Mouse (Mus musculus) frontal cortex, postnatal 36 days (tissue): ENCODE measurements around the gene Idh3a.
"Not testable (repeated sequence)": the region's sequence is repeated elsewhere in the genome, so short reads cannot be mapped to it uniquely, and the experiment has no call there.

Source experiments
- DNase-seq, 2 experiments: peaks; one replicate each; pipeline ENCODE4 v3.0.0; 2022; ENCODE audit warnings: low spot score in 2 of 2

The Idh3a gene

DNA sequence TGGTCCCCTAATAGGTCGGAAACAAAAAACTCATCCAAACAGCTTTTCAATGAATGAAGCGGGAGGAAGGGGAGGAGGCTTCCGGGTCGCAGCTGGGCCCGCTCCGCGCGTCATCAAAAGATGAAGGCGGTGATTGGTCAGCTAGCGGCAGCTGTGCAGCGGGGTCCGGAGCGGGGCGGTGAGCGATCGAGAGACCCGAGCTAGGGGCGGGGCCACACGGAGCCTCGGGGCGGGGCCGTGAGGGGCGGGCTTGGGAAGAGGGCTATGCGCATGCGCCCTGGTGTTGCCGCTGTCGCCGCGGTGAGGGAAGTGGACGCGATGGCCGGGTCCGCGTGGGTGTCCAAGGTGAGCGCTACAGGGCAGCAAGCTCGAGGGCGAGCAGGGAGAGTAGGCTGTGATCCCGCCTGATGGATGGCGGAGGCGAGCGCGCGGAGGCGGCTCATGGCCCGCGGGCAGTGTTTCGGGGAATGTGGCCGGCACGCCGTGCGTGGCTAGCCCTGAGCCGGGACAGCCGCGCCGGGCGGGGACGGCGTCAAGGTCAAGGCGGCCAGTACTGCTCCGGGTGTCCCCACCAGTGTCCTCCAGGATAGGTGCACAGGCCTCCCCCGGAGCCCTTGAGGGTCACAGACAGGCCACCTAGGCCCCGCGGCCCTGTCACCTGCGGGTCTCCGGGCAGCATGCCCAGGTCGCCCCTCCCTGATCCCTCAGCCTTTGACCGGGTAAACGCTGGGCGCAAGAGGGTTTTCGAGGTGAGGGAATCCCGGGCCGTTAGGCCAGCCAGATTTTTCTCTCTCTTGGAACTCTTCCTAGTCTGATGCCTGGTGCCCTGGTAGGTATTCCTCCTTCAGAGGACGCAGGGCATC is at the start of gene Idh3a:
TSS of gene Idh3a (plus strand) at position 136 of the 863 bp plus-strand sequence.
- peak; percentile 97 for DNase-seq

DNA sequence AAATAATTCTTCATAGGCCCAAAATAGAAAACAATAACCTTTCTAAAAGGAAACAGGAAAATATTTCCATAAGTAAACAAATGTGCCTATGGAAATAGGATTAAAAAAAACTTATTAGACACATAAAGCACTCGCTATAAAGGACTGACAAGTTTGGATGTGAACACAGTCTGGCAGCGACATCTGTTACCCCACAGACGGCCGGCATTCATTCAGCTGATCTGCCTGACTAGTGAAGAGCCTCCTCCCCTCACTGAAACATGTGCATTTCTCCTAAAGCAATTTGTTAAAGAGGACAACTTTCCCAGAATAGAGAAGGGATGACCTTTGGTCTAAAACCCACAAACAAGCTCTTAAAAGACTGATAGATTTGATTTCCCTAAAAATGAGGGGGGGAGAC is 49.1 kb upstream of the Idh3a start:
- peak in 1 of 2 experiments; percentile 45 for DNase-seq

DNA sequence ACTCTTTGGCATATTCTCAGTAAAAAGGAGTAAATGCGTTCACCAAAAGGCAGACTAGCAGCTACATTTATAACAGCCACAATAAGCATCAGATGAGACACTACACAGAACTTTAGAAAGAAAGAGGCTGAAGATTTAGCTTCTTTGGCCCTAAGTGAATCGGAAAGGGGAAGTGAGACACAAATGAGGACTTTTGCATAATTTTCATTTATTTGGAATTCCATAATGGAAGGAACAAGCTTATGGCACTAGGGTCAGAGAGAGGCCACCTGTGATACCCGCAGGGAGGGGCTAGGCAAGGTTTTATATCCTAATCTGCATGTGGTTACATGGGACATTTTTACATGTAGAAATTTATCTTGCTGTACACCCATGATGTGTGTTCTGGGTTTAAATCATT is 48.7 kb upstream of the Idh3a start:
- DNase-seq = no peak

DNA sequence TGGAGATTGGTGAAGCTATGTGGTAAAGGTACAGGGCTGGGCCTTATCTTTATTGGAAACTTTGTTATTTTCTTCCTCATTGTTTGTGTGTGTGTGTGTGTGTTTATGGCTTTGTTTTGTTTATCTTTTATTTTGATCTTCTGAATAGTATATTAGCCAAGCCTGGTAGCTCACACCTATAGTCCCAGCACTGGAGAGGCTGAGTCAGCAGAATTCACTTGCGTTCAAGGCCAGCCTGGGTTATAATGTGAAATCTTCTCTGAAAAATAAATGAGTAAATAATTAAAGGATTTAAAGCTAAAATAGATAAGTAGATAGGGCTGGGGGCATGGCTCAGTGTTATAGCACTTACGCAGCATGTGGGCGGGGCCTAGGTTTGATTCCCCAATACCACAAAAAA is 47.9 kb upstream of the Idh3a start:
- no peak for DNase-seq

DNA sequence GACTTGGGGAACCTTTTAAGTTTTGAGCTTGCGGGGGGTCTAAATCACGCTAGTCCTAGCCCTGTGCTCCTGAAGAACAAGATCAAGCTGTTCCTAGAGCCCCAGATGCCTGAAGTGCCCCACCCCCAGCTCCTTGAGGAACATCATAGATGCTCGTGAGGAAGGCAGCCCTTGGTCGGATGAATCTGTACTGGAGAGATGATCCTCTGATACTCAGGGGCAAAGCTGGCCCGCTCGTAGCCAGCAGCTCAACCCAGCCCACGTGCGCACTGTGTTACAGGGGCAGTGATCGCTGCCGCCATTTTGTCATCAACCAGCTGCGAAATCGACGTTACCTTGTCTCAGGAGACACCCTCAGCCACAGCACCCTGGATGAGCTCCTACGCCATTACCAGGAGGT is 47.5 kb upstream of the Idh3a start, which contains the start of gene Sh2d7:
TSS of gene Sh2d7 (plus strand) at position 301 of the 400 bp plus-strand sequence.
- no peak for DNase-seq

DNA sequence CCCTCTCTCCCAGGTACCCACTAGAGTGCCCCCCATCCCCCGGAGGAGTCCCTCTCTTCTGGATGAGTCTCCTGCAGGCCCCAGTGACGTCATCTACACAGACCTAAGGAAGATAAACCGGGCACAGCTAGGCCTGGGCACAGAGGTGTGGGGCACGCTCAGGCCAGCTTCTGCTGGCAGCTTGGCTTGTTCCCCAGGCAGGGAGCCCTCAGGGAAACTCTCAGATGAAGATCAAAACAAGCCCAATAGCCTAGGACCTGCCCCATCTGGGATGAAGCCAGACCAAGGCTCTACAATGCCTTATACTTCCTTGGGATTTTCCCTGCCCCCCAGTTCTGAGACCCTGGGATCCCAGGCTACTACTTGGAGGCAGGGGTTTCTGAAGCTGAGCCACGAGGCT is 45.3 kb upstream of the Idh3a start:
- no peak for DNase-seq

DNA sequence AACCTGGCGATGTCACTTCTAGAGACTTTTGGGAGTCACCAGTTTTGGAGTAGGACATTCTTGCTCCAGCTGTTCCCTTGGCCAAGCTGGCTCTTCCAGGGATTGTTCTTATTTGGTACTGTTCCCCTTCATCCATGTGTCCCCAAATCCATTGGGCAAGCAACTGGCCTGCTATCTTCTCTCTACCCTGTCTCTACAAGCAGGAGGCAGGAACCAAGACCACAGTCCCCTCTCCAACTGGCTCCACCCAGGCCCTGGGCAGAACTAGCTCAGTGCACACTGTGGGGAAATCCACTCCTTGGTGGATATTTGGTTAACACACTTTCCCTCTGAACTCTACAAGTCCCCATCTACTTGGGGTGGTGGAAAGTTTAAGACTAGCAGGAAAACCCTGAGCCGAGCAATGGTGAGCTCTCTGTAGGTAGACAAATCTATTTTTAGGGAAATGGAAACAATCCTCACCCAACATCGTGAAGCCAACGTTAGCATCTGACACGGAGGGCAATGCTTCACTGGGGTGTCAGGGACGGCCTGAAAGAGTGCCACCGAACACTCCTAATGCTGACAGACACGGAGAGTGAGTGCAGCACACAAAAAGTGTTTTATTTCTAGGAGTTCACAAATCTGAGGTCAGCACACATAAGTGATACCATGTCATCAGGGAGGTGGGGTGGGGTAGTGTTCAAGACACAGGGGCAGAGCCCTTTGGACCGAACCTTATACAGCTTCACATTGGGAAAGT is 41.8 kb upstream of the Idh3a start:
- no peak for DNase-seq

DNA sequence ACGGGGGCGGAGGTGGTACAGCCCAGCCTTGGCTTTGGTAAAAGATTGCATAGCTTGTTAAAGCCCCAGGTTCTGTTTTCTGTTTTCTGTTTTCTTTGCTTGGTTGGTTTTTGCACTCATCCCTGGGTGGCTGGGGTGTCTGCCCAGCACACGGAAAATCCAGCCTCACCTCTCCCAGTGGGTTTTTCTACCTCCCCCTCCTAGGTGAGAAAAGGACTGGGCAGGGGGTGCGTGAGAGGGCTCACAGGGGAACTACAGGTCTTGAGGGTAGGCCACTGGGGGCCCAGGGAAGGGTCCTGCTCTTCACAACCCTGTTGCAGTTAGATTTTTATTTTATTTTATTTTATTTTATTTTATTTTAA is 41.2 kb upstream of the Idh3a start:
- no peak for DNase-seq

DNA sequence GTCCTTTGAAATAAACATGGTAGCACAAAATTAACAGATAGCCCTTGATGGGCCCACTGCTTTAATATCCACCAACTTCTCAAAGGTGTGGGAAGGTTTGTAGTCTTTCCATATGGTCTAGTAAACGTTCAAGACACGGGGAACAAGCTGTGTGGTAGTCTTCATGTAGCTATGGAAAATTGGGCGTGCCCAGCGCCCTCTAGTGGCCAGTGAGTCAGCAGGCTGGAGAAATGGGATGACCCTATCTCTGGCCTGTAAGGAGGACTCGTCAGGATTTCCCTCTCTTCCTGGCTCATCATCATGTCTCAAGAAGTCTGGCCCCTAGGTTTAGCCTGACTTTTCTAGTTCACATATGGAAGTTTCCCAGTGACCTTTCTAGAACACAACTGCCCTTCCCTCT is 38.6 kb upstream of the Idh3a start:
- DNase-seq = peak; percentile 55

DNA sequence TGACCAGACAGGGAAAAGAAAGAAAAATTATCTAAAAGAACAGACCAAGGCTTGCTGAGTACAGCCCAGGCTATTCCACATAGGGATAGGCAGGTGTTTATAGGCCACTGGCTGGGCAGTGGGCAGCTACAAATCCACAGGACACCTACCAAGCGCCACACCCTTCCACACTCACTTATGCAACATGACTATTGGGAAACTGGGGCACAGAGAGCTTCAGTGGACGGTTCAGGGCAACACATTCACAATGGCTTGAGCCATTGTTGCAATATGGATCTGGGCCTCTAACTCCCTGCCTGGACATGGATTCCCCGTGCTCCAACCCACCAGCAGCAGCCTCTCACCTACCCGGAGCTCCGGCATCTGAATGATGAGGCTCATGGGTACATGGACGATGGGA is 36.7 kb upstream of the Idh3a start:
- DNase-seq = no peak

DNA sequence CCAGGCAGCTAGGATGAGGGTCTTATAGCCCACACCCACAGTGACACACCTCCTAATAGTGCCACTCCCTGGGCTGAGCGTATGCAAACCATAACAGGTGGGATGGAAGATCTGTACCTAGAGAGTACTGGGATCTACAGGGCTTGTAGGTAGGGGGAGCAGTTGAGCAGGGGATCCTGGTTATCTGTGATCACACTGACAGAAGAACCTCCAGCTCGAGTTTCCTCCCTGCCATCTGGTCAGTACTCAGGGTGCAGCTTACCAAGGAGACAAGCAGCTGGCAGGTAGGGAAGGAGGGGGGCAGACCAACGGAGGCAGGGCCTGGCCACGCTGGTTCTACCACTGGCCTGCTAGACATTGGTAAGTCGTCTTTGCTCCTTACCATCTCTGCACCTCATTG is 33.7 kb upstream of the Idh3a start:
- DNase-seq = no peak

DNA sequence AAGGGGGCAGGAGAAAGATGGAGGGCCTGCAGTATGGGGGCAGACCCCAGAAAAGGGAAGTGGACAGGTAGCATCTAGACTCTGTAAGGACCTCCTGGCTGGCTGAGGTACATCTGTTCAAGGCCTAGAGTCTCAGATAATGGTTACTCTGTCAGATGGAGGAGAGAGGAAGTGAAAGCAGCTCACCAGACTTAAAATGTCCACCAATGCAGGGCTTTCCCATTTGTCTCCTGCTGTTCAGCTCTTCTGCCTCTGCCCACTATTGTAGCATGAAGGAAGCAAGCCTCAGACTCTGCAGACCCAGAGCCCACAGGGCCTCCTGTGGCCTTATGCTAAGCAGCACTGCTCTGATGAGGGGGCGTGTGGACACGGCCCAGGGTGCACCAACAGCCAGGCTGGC is 31.1 kb upstream of the Idh3a start:
- DNase-seq = no peak

DNA sequence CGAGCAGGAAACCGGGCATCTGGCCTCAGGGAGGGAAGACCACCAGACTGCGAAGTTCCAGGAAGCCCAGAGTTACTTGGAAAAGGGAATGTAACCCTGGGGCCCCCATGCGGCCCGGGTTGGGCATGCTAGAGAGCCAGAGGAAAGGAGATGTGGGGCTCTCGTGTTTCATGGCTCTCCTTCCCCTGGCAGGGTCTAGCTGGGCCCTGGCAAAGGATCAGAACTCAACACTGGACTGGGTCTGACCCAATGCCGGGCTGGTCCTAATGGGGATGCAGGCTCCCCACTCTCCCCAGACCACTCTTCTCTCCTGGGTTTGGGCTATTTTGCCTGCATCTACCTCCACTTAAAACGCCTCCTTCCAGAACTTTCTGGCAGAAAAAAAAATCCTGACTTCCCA is 27.4 kb upstream of the Idh3a start:
- no peak for DNase-seq

DNA sequence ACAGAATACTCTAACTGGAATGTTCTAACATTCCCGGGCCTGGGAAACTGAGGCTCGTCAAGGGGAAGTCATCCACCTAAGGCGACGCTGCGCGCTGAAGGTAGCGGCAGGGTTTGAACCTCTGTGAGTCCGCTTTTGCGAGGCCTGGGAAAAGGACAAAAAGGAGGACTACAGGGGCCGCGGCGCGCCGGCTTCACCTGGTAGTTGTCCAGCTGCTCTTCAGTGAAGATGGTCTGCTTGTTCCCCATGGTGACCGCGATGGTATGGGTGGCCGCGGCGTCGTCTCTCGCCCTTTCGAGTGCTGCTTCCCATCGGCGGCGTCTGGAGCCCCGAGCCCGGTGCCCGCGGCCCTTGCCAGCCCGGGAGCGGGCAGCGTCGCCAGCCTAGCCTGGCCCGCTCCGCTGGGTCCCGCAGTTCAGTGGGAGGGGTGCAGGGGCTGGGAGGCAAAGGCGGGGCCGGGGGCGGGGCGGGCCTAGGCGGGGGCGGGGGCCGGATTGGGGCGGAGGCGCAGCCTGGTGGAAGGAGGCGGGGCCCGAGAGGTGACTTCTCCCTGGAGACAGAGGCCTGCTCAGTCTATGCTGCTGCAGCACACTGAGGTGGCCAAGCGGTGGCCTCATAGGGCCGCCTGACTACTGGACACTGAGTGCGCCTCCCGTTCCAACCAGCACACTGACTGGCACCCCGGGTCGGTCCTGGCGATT is 26.2 kb upstream of the Idh3a start, which contains the start of gene Cib2:
TSS of gene Cib2 (minus strand) at position 448 of the 701 bp plus-strand sequence.
- peak; percentile 59 to 67 for DNase-seq

DNA sequence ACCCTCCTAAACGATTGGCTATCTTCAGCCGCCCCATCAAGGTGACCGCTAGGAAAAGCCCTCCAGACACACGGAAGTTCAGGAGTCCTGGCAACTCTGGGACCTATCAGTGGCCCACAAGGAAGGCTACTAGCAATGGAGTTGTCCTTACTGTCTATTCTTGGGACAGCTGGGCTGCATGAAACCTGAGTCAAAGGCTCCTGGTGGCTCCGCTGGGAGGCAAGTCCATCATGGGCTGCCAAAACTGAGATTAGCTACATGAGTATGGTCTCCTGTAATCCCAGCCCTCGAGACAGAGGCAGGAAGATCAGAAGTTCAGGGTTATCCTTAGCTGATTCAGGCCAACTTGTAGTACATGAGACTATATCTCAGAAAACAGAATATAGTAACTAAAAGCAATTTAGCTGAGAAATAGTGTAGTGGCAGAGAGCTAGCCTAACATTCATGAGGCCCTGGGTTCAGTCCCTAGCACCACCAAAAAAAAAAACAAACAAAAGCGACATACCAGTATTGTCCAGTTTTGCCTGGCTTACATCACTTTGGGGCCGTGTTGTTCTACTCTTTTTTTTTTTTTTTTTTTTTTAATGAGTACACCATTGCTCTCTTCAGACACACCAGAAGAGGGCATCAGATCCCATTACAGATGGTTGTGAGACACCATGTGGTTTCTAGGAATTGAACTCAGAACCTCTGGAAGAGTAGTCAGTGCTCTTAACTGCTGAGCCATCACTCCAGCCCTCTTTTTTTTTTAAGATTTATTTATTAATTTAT is 25.1 kb upstream of the Idh3a start:
- no peak for DNase-seq

DNA sequence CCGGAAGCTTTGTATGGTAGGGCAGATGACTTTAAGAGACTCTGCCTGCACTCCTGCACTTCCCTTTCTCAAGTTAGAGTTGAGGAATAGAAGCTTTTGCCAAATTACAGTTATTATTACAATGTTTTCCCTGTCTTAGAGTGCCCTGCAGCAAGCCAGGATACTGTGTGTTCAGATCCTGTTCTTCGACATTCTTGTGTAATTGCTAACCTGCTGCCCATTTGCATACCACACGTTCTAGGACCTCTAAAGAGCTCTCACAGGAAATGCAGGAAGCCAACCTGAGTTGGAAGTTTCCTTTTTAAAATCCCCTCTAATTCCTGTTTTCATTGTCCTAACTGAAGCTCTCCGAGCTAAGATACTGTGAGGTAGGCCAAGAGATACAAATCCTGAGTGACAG is 19.2 kb upstream of the Idh3a start:
- no peak for DNase-seq

DNA sequence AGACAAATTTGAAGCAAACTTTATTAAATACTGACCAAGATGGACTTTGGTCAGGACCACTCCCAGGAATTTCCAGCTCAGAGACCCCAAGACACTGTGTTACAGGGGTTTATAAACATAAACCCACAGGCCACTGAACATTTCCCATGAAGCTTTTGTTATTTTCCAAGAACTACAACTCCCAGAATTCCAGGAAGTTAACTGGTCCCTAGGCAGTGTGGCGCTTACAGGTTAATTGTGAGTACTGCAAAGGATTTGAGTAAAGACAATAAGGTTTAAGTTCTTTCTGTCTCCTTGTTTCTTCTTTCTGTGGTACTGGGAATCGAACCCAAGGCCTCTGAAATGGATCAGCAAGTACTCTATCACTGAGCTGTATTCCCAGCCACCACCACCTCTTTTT is 17.4 kb upstream of the Idh3a start:
- DNase-seq = no peak

DNA sequence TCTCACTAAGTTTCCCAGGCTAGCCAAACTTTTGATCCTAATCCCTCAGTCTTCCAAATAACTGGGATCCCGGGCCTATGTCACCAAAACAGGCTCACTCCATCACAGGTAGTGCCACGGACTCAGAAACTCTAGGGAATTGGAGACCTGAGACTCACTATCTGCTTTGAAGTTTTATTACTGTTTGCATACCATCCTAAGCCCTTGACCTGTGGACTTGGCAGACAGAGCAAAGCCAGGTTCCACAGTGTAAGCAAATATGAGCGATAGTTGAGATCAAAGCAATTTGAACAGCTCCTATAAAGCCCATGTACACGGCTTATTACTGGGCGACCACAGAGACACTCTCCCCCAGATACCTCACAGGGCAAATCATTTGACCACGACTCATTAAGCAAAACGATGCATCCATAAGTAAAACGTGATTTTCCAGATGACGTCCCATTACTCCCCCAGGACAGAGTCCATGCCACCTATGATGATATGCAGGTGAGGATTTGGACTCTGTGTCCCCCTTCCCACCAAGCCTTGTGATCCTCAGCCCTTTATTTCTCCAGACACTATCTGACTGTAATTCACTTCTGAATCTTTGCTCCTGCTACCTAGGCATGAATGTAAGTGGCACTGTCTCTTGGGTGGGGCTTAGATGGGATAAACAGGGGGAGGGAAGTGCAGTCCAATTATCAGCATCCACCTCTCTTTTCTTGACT is 14.8 kb upstream of the Idh3a start:
- DNase-seq = no peak

DNA sequence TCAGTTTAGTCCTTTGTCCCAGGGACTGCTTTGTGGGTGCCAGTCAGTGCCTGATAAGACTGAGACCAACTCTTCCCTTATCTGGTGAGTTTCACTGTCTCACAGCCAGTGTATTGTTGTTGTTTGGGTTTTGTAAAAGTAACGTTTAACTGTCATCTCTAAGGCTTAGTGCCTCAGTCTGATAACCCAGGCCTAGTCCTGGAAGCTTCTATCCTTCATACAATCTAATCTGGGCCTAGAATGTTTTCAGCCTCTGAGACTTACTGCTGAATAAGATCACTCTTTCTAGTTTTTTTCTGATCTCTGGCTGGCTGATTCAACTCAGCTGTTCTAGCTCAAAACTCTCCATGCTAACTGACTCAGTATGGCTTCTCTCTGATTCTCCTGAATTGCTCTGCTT is 2.4 kb upstream of the Idh3a start:
- no peak for DNase-seq

DNA sequence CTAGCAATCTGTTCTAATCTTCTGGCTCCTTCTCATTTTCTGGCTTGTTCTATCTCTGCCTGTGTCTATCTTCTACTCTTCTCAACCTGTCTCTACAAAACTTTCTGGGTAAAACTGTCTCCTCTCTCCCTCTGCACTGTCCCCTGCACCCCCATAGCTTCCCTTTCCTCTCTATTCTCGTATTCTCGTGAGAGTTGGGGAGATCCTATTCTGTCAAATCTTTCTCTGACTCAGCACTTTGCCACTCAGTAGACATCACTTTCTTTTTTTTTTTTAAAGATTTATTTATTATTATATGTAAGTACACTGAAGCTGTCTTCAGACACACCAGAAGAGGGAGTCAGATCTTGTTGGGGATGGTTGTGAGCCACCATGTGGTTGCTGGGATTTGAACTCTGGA is 2.0 kb upstream of the Idh3a start:
- DNase-seq = not testable (repeated sequence)

DNA sequence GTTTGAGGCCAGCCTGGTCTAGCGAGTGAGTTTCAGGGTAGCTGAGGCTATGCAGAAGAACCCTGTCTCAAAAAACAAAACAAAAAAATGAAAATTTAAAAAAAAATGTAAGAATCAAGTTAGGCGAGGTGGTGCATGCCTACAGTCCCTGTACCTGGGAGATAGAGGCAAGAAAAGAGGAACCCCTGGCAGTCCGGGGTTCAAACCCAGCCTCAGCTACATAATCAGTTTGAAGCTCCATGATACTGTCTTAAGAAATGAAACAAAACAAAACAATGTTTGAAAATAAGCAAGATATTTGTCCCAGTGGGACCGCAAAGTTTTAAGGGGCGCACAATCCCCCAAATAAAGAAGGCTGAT is 315 bp upstream of the Idh3a start:
- no peak for DNase-seq
